Mouse (Mus musculus): ENCODE results near the gene 1810009A15Rik. TPM values are rescaled to one million over a fixed set of nuclear protein-coding genes. Genes with fewer than 3 reads are reported as not detected.
A peak's percentile ranks its signal among the peaks of the same experiment; 100 is the strongest.

Gene 1810009A15Rik
- total and polyA plus RNA-seq, 3 experiments = 184 to 189 TPM; not detected in 1

- H3K9ac ChIP-seq (ENCODE audit: control insufficient read depth, low read depth, low read length, poor library complexity, severe bottlenecking) = peak overlapping the region; percentile 89
- no peaks in the 10 kb centered on the region for H3K27me3 ChIP-seq (ENCODE audit: control insufficient read depth in 1 of 2, insufficient read depth in 2 of 2, low read length in 2 of 2)
- H3K79me2 ChIP-seq (ENCODE audit: control insufficient read depth, insufficient read depth, low read length, poor library complexity) = no peaks in the 10 kb centered on the region; the same call in none of the 2 replicates
- DNase-seq (ENCODE audit: low read depth, low spot score) = peak; percentile 27
- H3K36me3 ChIP-seq (ENCODE audit: control insufficient read depth in 1 of 2, insufficient read depth in 2 of 2, low read length in 2 of 2) = peaks cover 0 to 27% of the 10 kb centered on the region in 2 experiments; a peak in 2 of 4 replicates
- H3K27ac ChIP-seq (ENCODE audit: control insufficient read depth, low read depth, low read length) = peak overlapping the region; percentile 50
- H3K9me3 ChIP-seq (replicated peaks; ENCODE audit: insufficient read depth, low read length) = no peaks in the 10 kb centered on the region
- TF ChIP-seq POLR2A (IDR thresholded peaks at IDR 0.05; ENCODE audit: control insufficient read depth in 1 of 2, insufficient read depth in 1 of 2, low read depth in 1 of 2, low read length in 2 of 2, poor library complexity in 1 of 2) (no peak), POLR2AphosphoS2 (IDR thresholded peaks at IDR 0.05; ENCODE audit: low read length) (no peak), MEF2A (IDR thresholded peaks at IDR 0.05; ENCODE audit: extremely low read depth, insufficient replicate concordance, low read depth, low read length, poor library complexity, severe bottlenecking) (no peak), BHLHE40 (IDR thresholded peaks at IDR 0.05; ENCODE audit: borderline replicate concordance, low read depth, low read length) (no peak), CHD1 (IDR thresholded peaks at IDR 0.05; ENCODE audit: low read depth, low read length) (no peak), HCFC1 (IDR thresholded peaks at IDR 0.05; ENCODE audit: low read depth, low read length) (no peak), ZKSCAN1 (IDR thresholded peaks at IDR 0.05; ENCODE audit: low read depth, low read length) (no peak), POLR2AphosphoS5 (IDR thresholded peaks at IDR 0.05; ENCODE audit: borderline replicate concordance, low read depth, low read length) (no peak)
- peaks cover 18 to 37% of the 10 kb centered on the region in 2 experiments for H3K4me1 ChIP-seq (ENCODE audit: control insufficient read depth in 1 of 2, insufficient read depth in 2 of 2, low read length in 2 of 2)
- peak overlapping the region; percentile 66 to 79 for H3K4me3 ChIP-seq (ENCODE audit: control insufficient read depth in 1 of 2, insufficient read depth in 1 of 2, low read depth in 2 of 2, low read length in 2 of 2)
Observed at GRCm38 (mm10) chr19:8930117-8930516, 41.5 kb downstream of the 1810009A15Rik start.

GRCm38 (mm10) chr19:8930771-8931170 is 42.1 kb downstream of the 1810009A15Rik start:
- Histone ChIP-seq H3K27me3 (ENCODE audit: control insufficient read depth in 1 of 2, insufficient read depth in 2 of 2, low read length in 2 of 2) (no peaks in the 10 kb centered on the region), H3K79me2 (ENCODE audit: control insufficient read depth, insufficient read depth, low read length, poor library complexity) (no peaks in the 10 kb centered on the region; the same call in none of the 2 replicates), H3K9ac (ENCODE audit: control insufficient read depth, low read depth, low read length, poor library complexity, severe bottlenecking) (no peak overlapping the region; the same call in 1 of the 2 replicates), H3K36me3 (ENCODE audit: control insufficient read depth in 1 of 2, insufficient read depth in 2 of 2, low read length in 2 of 2) (peaks cover 0 to 27% of the 10 kb centered on the region in 2 experiments; a peak in 2 of 4 replicates), H3K4me3 (ENCODE audit: control insufficient read depth in 1 of 2, insufficient read depth in 1 of 2, low read depth in 2 of 2, low read length in 2 of 2) (no peak overlapping the region), H3K4me1 (ENCODE audit: control insufficient read depth in 1 of 2, insufficient read depth in 2 of 2, low read length in 2 of 2) (peaks cover 18 to 37% of the 10 kb centered on the region in 2 experiments), H3K9me3 (replicated peaks; ENCODE audit: insufficient read depth, low read length) (no peaks in the 10 kb centered on the region), H3K27ac (ENCODE audit: control insufficient read depth, low read depth, low read length) (no peak overlapping the region)
- no peak for TF ChIP-seq EP300 (IDR thresholded peaks at IDR 0.05; ENCODE audit: low read depth in 1 of 2, low read length in 2 of 2)
- TF ChIP-seq GATA1 (IDR thresholded peaks at IDR 0.05; ENCODE audit: low read depth, low read length) = no peak
- no peak for TF ChIP-seq POLR2AphosphoS2 (IDR thresholded peaks at IDR 0.05; ENCODE audit: low read length)
- DNase-seq (ENCODE audit: low read depth, low spot score) = no peak

- H3K36me3 ChIP-seq (ENCODE audit: control insufficient read depth in 1 of 2, insufficient read depth in 2 of 2, low read length in 2 of 2) = peaks cover 0 to 7% of the 10 kb centered on the region in 2 experiments; a peak in 2 of 4 replicates
- H3K27ac ChIP-seq (ENCODE audit: control insufficient read depth, low read depth, low read length) = no peak overlapping the region
- H3K4me3 ChIP-seq (ENCODE audit: control insufficient read depth in 1 of 2, insufficient read depth in 1 of 2, low read depth in 2 of 2, low read length in 2 of 2) = no peak overlapping the region
- peaks cover 4 to 12% of the 10 kb centered on the region in 2 experiments; a peak in 3 of 4 replicates for H3K4me1 ChIP-seq (ENCODE audit: control insufficient read depth in 1 of 2, insufficient read depth in 2 of 2, low read length in 2 of 2)
- H3K9me3 ChIP-seq (replicated peaks; ENCODE audit: insufficient read depth, low read length) = no peaks in the 10 kb centered on the region
- no peak for DNase-seq (ENCODE audit: low read depth, low spot score)
- no peak overlapping the region for H3K9ac ChIP-seq (ENCODE audit: control insufficient read depth, low read depth, low read length, poor library complexity, severe bottlenecking)
- H3K79me2 ChIP-seq (ENCODE audit: control insufficient read depth, insufficient read depth, low read length, poor library complexity) = no peaks in the 10 kb centered on the region
- H3K27me3 ChIP-seq (ENCODE audit: control insufficient read depth in 1 of 2, insufficient read depth in 2 of 2, low read length in 2 of 2) = no peaks in the 10 kb centered on the region
- TF ChIP-seq USF1 (IDR thresholded peaks at IDR 0.05; ENCODE audit: low read depth, low read length) (no peak), MAFK (IDR thresholded peaks at IDR 0.05; ENCODE audit: borderline replicate concordance, low read depth, low read length) (no peak), CTCF (IDR thresholded peaks at IDR 0.05 in 2 of 3, conservative IDR thresholded peaks at IDR 0.05 in 1 of 3; ENCODE audit: control insufficient read depth in 1 of 3, insufficient read depth in 1 of 3, low read depth in 2 of 3, low read length in 3 of 3, poor library complexity in 1 of 3, severe bottlenecking in 1 of 3) (no peak), USF2 (IDR thresholded peaks at IDR 0.05; ENCODE audit: borderline replicate concordance in 1 of 2, insufficient read depth in 1 of 2, low read depth in 1 of 2, low read length in 2 of 2) (no peak), TBP (IDR thresholded peaks at IDR 0.05; ENCODE audit: low read depth, low read length) (no peak), ETS1 (IDR thresholded peaks at IDR 0.05; ENCODE audit: low read depth, low read length) (no peak), UBTF (IDR thresholded peaks at IDR 0.05; ENCODE audit: borderline replicate concordance, insufficient read depth, low read depth, low read length) (no peak)
Observed at GRCm38 (mm10) chr19:8936736-8937135, 48.1 kb downstream of the 1810009A15Rik start.
